Mouse (Mus musculus): Measurements from ENCODE around the gene Mtcl1. TPM values are rescaled to one million over a fixed set of nuclear protein-coding genes. Genes with fewer than 3 reads are reported as not detected.

The Mtcl1 gene
- total and polyA plus RNA-seq, 2 experiments from 2014 or later = 0.57 to 5.6 TPM

GRCm38 (mm10) chr17:66485742-66486141 is 36.2 kb upstream of the Mtcl1 start:
- no peak overlapping the region for H3K9ac ChIP-seq (replicated peaks; ENCODE audit: low read depth, low read length)
- no peaks in the 10 kb centered on the region for H3K4me1 ChIP-seq (ENCODE audit: control insufficient read depth, insufficient read depth)
- H3K27ac ChIP-seq (ENCODE audit: low read depth) = no peak overlapping the region
- DNase-seq (ENCODE audit: low spot score) (peak; percentile 41), ATAC-seq (ENCODE audit: insufficient read depth, low read depth) (no peak)
- no peak overlapping the region for H3K4me3 ChIP-seq (ENCODE audit: low read depth, low read length)
- 7% methylated on average over 11 of the region's 11 CpGs for WGBS
- no peaks in the 10 kb centered on the region for H3K36me3 ChIP-seq (replicated peaks; ENCODE audit: control insufficient read depth, insufficient read depth, low read length)
- H3K9me3 ChIP-seq (replicated peaks; ENCODE audit: control insufficient read depth, low read length) = no peaks in the 10 kb centered on the region
- TF ChIP-seq EP300 (IDR thresholded peaks at IDR 0.05; ENCODE audit: low read depth) = no peak
- peak; percentile 76 for TF ChIP-seq CTCF (IDR thresholded peaks at IDR 0.05; ENCODE audit: low read depth)
- H3K27me3 ChIP-seq (ENCODE audit: control insufficient read depth, insufficient read depth, low read length) = peaks cover 3% of the 10 kb centered on the region; the same call in 1 of the 2 replicates
- H3K4me2 ChIP-seq (ENCODE audit: low read depth, low read length) = 0 out of 2 replicates have a peak overlapping the region, but pooled peaks have one; percentile 15

GRCm38 (mm10) chr17:66484965-66485364 is 35.4 kb upstream of the Mtcl1 start:
- no peaks in the 10 kb centered on the region for H3K36me3 ChIP-seq (replicated peaks; ENCODE audit: control insufficient read depth, insufficient read depth, low read length)
- no peak overlapping the region for H3K27ac ChIP-seq (ENCODE audit: low read depth)
- no peak for DNase-seq (ENCODE audit: low spot score)
- H3K9ac ChIP-seq (replicated peaks; ENCODE audit: low read depth, low read length) = no peak overlapping the region
- H3K27me3 ChIP-seq (ENCODE audit: control insufficient read depth, insufficient read depth, low read length) = peaks cover 3% of the 10 kb centered on the region; the same call in 1 of the 2 replicates
- H3K4me3 ChIP-seq (ENCODE audit: low read depth, low read length) = no peak overlapping the region
- H3K4me1 ChIP-seq (ENCODE audit: control insufficient read depth, insufficient read depth) = no peaks in the 10 kb centered on the region
- no peak for ATAC-seq (ENCODE audit: insufficient read depth, low read depth)
- 59% methylated on average over 2 of the region's 2 CpGs for WGBS
- no peak for TF ChIP-seq CTCF (IDR thresholded peaks at IDR 0.05; ENCODE audit: low read depth)
- H3K4me2 ChIP-seq (ENCODE audit: low read depth, low read length) = no peak overlapping the region
- no peaks in the 10 kb centered on the region for H3K9me3 ChIP-seq (replicated peaks; ENCODE audit: control insufficient read depth, low read length)

- Histone ChIP-seq H3K27me3 (ENCODE audit: control insufficient read depth, insufficient read depth, low read length) (peaks cover 3% of the 10 kb centered on the region; the same call in 1 of the 2 replicates), H3K9me3 (replicated peaks; ENCODE audit: control insufficient read depth, low read length) (no peaks in the 10 kb centered on the region), H3K4me2 (ENCODE audit: low read depth, low read length) (no peak overlapping the region), H3K4me1 (ENCODE audit: control insufficient read depth, insufficient read depth) (no peaks in the 10 kb centered on the region), H3K9ac (replicated peaks; ENCODE audit: low read depth, low read length) (no peak overlapping the region), H3K36me3 (replicated peaks; ENCODE audit: control insufficient read depth, insufficient read depth, low read length) (no peaks in the 10 kb centered on the region), H3K27ac (ENCODE audit: low read depth) (no peak overlapping the region), H3K4me3 (ENCODE audit: low read depth, low read length) (no peak overlapping the region)
- WGBS = 78% methylated on average over 9 of the region's 9 CpGs
- TF ChIP-seq EP300 (IDR thresholded peaks at IDR 0.05; ENCODE audit: low read depth) (no peak), CTCF (IDR thresholded peaks at IDR 0.05; ENCODE audit: low read depth) (no peak)
- DNase-seq (ENCODE audit: low spot score) = no peak
- ATAC-seq (ENCODE audit: insufficient read depth, low read depth) = no peak
These were observed 34.3 kb upstream of the Mtcl1 start for GRCm38 (mm10) chr17:66483651-66484454.

- H3K4me3 ChIP-seq (ENCODE audit: low read depth, low read length) = no peak overlapping the region
- H3K9ac ChIP-seq (replicated peaks; ENCODE audit: low read depth, low read length) = no peak overlapping the region
- TF ChIP-seq CTCF (IDR thresholded peaks at IDR 0.05; ENCODE audit: low read depth) = no peak
- TF ChIP-seq EP300 (IDR thresholded peaks at IDR 0.05; ENCODE audit: low read depth) = no peak
- no peak overlapping the region for H3K27ac ChIP-seq (ENCODE audit: low read depth)
- no peaks in the 10 kb centered on the region for H3K4me1 ChIP-seq (ENCODE audit: control insufficient read depth, insufficient read depth)
- no peak for DNase-seq (ENCODE audit: low spot score)
- ATAC-seq (ENCODE audit: insufficient read depth, low read depth) = no peak
- peaks cover 3% of the 10 kb centered on the region; the same call in 1 of the 2 replicates for H3K27me3 ChIP-seq (ENCODE audit: control insufficient read depth, insufficient read depth, low read length)
- no peak overlapping the region for H3K4me2 ChIP-seq (ENCODE audit: low read depth, low read length)
- H3K9me3 ChIP-seq (replicated peaks; ENCODE audit: control insufficient read depth, low read length) = no peaks in the 10 kb centered on the region
- no peaks in the 10 kb centered on the region for H3K36me3 ChIP-seq (replicated peaks; ENCODE audit: control insufficient read depth, insufficient read depth, low read length)
- 81% methylated on average over 5 of the region's 5 CpGs for WGBS
These were observed 31.7 kb upstream of the Mtcl1 start for GRCm38 (mm10) chr17:66481295-66481694.

- H3K9me3 ChIP-seq (replicated peaks; ENCODE audit: control insufficient read depth, low read length) = no peaks in the 10 kb centered on the region
- H3K27me3 ChIP-seq (ENCODE audit: control insufficient read depth, insufficient read depth, low read length) = peaks cover 3% of the 10 kb centered on the region; the same call in 1 of the 2 replicates
- H3K4me1 ChIP-seq (ENCODE audit: control insufficient read depth, insufficient read depth) = no peaks in the 10 kb centered on the region
- peak overlapping the region; percentile 57 for H3K4me2 ChIP-seq (ENCODE audit: low read depth, low read length)
- peak overlapping the region; percentile 28; the same call in 1 of the 2 replicates for H3K4me3 ChIP-seq (ENCODE audit: low read depth, low read length)
- no peaks in the 10 kb centered on the region for H3K36me3 ChIP-seq (replicated peaks; ENCODE audit: control insufficient read depth, insufficient read depth, low read length)
- WGBS = 44% methylated on average over 17 of the region's 17 CpGs
- ATAC-seq (ENCODE audit: insufficient read depth, low read depth) (no peak), DNase-seq (ENCODE audit: low spot score) (no peak)
- H3K9ac ChIP-seq (replicated peaks; ENCODE audit: low read depth, low read length) = no peak overlapping the region
- no peak for TF ChIP-seq CTCF (IDR thresholded peaks at IDR 0.05; ENCODE audit: low read depth)
- no peak for TF ChIP-seq EP300 (IDR thresholded peaks at IDR 0.05; ENCODE audit: low read depth)
- H3K27ac ChIP-seq (ENCODE audit: low read depth) = no peak overlapping the region
These were observed 31.1 kb upstream of the Mtcl1 start for GRCm38 (mm10) chr17:66480491-66481278.

Data from heart, postnatal 0 days (tissue).